Mouse (Mus musculus) spleen, adult 2 months (tissue): ENCODE results near the gene Rab26. TPM values are rescaled to one million over a fixed set of nuclear protein-coding genes. Genes with fewer than 3 reads are reported as not detected.

Experiments
- DNase-seq, 2 experiments: peaks; one replicate each; pipeline versions ENCODE4 v3.0.0 to v3.0.0-alpha.2; 2012 to 2021; ENCODE audit warnings: low spot score in 2 of 2, low read depth in 1 of 2
- H3K27ac ChIP-seq: fragments of 200-500 bp; 2 replicates; pipeline ENCODE4 v1.5.1; 2012; ENCODE audit warnings: low read length, inconsistent platforms; ENCODE audit not compliant: insufficient read depth
- H3K27me3 ChIP-seq: fragments of 200-500 bp; 2 replicates; pipeline ENCODE4 v1.6.1; 2012; ENCODE audit warnings: mild to moderate bottlenecking, moderate library complexity, low read length, inconsistent platforms; ENCODE audit not compliant: control insufficient read depth, insufficient read depth
- H3K36me3 ChIP-seq: fragments of 200-500 bp; 2 replicates; pipeline ENCODE4 v1.6.1; 2012; ENCODE audit warnings: mild to moderate bottlenecking, low read length, inconsistent platforms; ENCODE audit not compliant: control insufficient read depth, insufficient read depth
- H3K4me1 ChIP-seq: fragments of 200-500 bp; 2 replicates; pipeline ENCODE4 v1.6.1; 2011; ENCODE audit warnings: inconsistent platforms; ENCODE audit not compliant: control insufficient read depth, insufficient read depth, insufficient read length
- H3K4me3 ChIP-seq: fragments of 200-500 bp; 2 replicates; pipeline ENCODE4 v1.5.1; 2011; ENCODE audit warnings: mild to moderate bottlenecking, inconsistent platforms; ENCODE audit not compliant: insufficient read depth, insufficient read length; ENCODE audit errors: extremely low read depth
- CTCF ChIP-seq: fragments of 200-500 bp; IDR thresholded peaks from 2 replicates; pipeline ENCODE4 v1.5.1; 2011; ENCODE audit warnings: mild to moderate bottlenecking, inconsistent platforms; ENCODE audit not compliant: insufficient read depth, insufficient read length, insufficient replicate concordance; ENCODE audit errors: extremely low read depth
- POLR2A ChIP-seq: fragments of 200-500 bp; IDR thresholded peaks from 2 replicates; pipeline ENCODE4 v1.6.1; 2011; ENCODE audit warnings: low read depth, low read length, inconsistent platforms
- WGBS: fragments of 180-500 bp; shearing (Covaris S2); methylation state at CpG from one replicate; pipeline ENCODE4 v1.1.7; 2018; 5-methylcytosine and 5-hydroxymethylcytosine counted together
- polyA plus RNA-seq: library from polyadenylated mRNA; depleted of rRNA; stranded (reverse); fragments of >200 nt; gene quantifications from 2 replicates; pipeline ENCODE4 v1.2.3, GENCODE M21; 2012

The Rab26 gene
- polyA plus RNA-seq, 1 experiment, result 2.2 TPM

DNA sequence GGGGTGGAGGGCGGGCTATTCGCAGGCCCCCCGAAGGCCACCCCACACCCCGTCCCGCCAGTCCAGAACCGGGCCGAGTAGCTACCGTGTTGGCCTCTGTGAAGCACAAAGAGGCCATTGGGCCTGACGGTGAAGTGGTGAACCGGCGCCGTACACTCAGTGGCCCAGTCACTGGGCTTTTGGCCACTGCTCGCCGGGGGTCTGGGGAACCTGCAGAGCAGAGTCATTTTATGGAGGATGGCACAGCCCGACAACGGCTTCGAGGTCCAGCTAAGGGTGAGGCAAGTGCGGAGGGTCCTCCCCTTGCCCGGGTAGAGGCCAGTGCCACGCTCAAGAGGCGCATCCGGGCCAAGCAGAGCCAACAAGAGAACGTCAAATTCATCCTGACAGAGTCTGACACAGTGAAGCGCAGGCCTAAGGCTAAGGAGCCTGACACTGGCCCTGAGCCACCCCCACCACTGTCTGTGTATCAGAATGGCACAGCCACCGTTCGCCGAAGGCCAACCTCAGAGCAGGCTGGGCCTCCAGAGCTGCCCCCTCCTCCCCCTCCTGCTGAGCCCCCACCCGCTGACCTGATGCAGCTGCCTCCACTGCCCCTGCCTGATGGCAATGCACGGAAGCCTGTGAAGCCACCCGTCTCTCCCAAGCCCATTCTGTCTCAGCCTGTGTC is 28.6 kb downstream of the Rab26 start:
- 94% methylated on average over 30 of the region's 30 CpGs for WGBS
- Histone ChIP-seq H3K4me1 (no peaks in the 10 kb centered on the region; the same call in 1 of the 2 replicates), H3K36me3 (peaks cover 21% of the 10 kb centered on the region), H3K4me3 (no peak overlapping the region), H3K27me3 (no peaks in the 10 kb centered on the region), H3K27ac (no peak overlapping the region)
- DNase-seq, result no peak
- no peak for TF ChIP-seq POLR2A
- TF ChIP-seq CTCF, result no peak

DNA sequence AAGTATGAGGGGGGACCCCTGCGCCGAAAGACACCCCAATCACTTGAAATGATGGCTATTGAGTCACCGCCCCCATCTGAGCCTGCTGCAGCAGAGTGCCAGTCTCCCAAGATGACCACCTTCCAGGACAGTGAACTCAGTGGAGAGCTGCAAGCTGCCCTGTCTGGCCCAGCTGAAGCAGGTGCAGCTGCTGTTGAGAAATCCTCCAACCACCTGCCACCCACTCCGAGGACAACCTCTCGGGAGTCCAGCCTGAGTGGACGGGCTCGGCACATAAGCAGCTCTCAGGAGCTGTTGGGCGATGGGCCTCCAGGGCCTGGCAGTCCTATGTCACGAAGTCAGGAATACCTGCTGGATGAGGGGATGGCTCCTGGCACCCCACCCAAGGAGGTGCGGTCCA is 29.9 kb downstream of the Rab26 start:
- TF ChIP-seq CTCF, result no peak
- TF ChIP-seq POLR2A, result no peak
- no peak for DNase-seq
- Histone ChIP-seq H3K4me1 (no peaks in the 10 kb centered on the region; the same call in 1 of the 2 replicates), H3K27ac (no peak overlapping the region), H3K4me3 (no peak overlapping the region), H3K27me3 (no peaks in the 10 kb centered on the region), H3K36me3 (peaks cover 9% of the 10 kb centered on the region)
- WGBS, result 92% methylated on average over 10 of the region's 10 CpGs

DNA sequence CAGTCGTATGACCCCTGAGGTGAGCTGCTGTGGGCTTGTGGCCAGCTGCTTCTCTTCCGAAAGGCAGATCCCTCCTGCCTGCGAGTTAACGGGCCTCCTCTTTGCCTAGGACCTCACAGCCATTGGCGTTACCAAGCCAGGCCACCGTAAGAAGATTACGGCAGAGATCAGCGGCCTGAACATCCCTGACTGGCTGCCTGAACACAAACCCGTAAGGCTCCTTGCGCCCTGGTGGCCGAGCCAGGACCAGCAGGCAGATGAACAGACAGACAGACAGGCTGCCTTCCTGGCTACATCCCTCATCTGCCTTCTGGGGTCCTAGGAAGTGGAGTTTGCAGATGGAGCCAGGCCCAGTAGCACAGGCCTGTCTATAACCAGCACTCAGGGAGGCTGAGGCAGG is 31.8 kb downstream of the Rab26 start:
- no peaks in the 10 kb centered on the region for H3K36me3 ChIP-seq
- no peak for TF ChIP-seq POLR2A
- no peak for TF ChIP-seq CTCF
- no peak for DNase-seq
- H3K4me3 ChIP-seq, result no peak overlapping the region
- no peaks in the 10 kb centered on the region; the same call in 1 of the 2 replicates for H3K4me1 ChIP-seq
- no peak overlapping the region for H3K27ac ChIP-seq
- no peaks in the 10 kb centered on the region for H3K27me3 ChIP-seq
- 72% methylated on average over 11 of the region's 11 CpGs for WGBS

DNA sequence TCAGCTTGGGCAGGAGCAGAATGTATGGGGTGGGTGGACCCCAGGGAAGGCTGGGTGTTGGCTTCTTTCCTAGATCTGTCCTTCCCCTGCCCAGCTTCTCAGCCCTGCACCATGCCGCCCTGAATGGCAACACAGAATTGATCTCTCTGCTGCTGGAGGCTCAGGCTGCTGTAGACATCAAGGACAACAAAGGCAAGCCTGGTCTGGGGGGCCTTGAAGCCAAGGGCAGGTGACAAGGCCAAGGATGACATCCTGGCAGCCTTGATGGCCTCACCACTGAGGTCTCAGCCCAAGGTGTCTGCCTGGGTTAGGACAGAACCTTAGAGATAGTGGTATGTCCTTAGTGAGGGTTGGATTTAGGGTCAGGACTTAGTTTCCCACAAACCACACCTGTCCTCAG is 38.0 kb downstream of the Rab26 start:
- WGBS, result 67% methylated on average over 1 of the region's 1 CpGs
- H3K4me3 ChIP-seq, result no peak overlapping the region
- no peaks in the 10 kb centered on the region for H3K36me3 ChIP-seq
- DNase-seq, result no peak
- no peak overlapping the region for H3K27ac ChIP-seq
- TF ChIP-seq CTCF (no peak), POLR2A (no peak)
- H3K27me3 ChIP-seq, result no peaks in the 10 kb centered on the region
- no peaks in the 10 kb centered on the region for H3K4me1 ChIP-seq

GRCm38 (mm10) chr17:24495443-24495842 is 38.6 kb downstream of the Rab26 start:
- no peak for DNase-seq
- no peak for TF ChIP-seq POLR2A
- no peaks in the 10 kb centered on the region for H3K36me3 ChIP-seq
- H3K4me1 ChIP-seq, result no peaks in the 10 kb centered on the region
- no peak overlapping the region for H3K4me3 ChIP-seq
- no peak overlapping the region for H3K27ac ChIP-seq
- H3K27me3 ChIP-seq, result no peaks in the 10 kb centered on the region
- WGBS, result 73% methylated on average over 3 of the region's 3 CpGs

GRCm38 (mm10) chr17:24494627-24495335 is 39.2 kb downstream of the Rab26 start:
- Histone ChIP-seq H3K27ac (no peak overlapping the region), H3K27me3 (no peaks in the 10 kb centered on the region), H3K36me3 (no peaks in the 10 kb centered on the region), H3K4me3 (no peak overlapping the region), H3K4me1 (no peaks in the 10 kb centered on the region)
- TF ChIP-seq POLR2A, result no peak
- peak; percentile 24; the same call in 1 of the 2 replicates for TF ChIP-seq CTCF
- WGBS, result 70% methylated on average over 2 of the region's 2 CpGs
- peak; percentile 19 to 37 for DNase-seq

DNA sequence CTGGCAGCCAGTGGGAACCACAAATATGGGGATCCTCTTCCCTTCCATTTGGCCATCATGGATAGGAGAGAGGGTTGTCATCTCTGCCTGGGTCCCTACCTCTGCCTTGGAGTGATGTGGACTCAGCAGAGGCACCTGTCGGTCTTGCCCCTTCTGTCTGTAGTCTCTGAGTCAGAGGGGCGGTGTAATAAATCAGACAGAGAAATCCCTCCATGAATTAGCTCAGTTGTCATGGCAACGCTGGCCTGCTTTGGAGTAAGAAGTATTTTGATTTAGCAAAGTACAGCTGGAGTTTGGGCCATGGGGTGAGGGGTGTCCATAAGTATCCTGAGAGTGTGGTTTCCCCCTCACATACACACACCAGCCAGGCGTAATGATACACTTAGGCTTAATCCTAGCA is 43.6 kb downstream of the Rab26 start:
- 94% methylated on average over 4 of the region's 4 CpGs for WGBS
- DNase-seq, result no peak
- no peak for TF ChIP-seq CTCF
- no peak for TF ChIP-seq POLR2A
- Histone ChIP-seq H3K27me3 (peaks cover 20% of the 10 kb centered on the region), H3K27ac (no peak overlapping the region), H3K4me3 (no peak overlapping the region), H3K36me3 (no peaks in the 10 kb centered on the region), H3K4me1 (peaks cover 10% of the 10 kb centered on the region; the same call in 1 of the 2 replicates)
